Mouse (Mus musculus) midbrain, embryonic 16.5 days (tissue): ENCODE data around the gene Tubb1. TPM values are rescaled to one million over a fixed set of nuclear protein-coding genes. Genes with fewer than 3 reads are reported as not detected.

ENCODE experiments used
- ATAC-seq: fragments of 200-750 bp; cut with Nextera tagmentation; 2 replicates; pipeline ENCODE4 v1.8.0; 2017; ENCODE audit warnings: moderate TSS enrichment
- H3K27ac ChIP-seq: fragments of 300-500 bp; sonication (generic); 2 replicates; pipeline ENCODE4 v1.5.1; 2014; ENCODE audit warnings: mild to moderate bottlenecking, low read length, mixed read lengths
- H3K27me3 ChIP-seq: fragments of 300-500 bp; sonication (generic); 2 replicates; pipeline ENCODE4 v1.6.1; 2014; ENCODE audit warnings: low read depth, low read length, mixed read lengths; ENCODE audit not compliant: control insufficient read depth, insufficient read depth
- H3K36me3 ChIP-seq: fragments of 300-500 bp; sonication (generic); 2 replicates; pipeline ENCODE4 v1.6.1; 2014; ENCODE audit warnings: mild to moderate bottlenecking, low read length, moderate library complexity, mixed read lengths; ENCODE audit not compliant: control insufficient read depth, insufficient read depth
- H3K4me1 ChIP-seq: fragments of 300-500 bp; sonication (generic); 2 replicates; pipeline ENCODE4 v1.6.1; 2014; ENCODE audit warnings: mild to moderate bottlenecking, low read length, mixed read lengths; ENCODE audit not compliant: control insufficient read depth, insufficient read depth
- H3K4me2 ChIP-seq: fragments of 300-500 bp; sonication (generic); 2 replicates; pipeline ENCODE4 v1.6.1; 2014; ENCODE audit warnings: mild to moderate bottlenecking, low read length, mixed read lengths
- H3K4me3 ChIP-seq: fragments of 300-500 bp; sonication (generic); 2 replicates; pipeline ENCODE4 v1.5.1; 2014; ENCODE audit warnings: low read depth, mild to moderate bottlenecking, low read length, moderate library complexity, mixed read lengths
- H3K9ac ChIP-seq: fragments of 300-500 bp; sonication (generic); 2 replicates; pipeline ENCODE4 v1.6.1; 2014; ENCODE audit warnings: low read depth, low read length, mixed read lengths
- H3K9me3 ChIP-seq: fragments of 300-500 bp; sonication (generic); replicated peaks from 2 replicates; pipeline ENCODE4 v1.6.1; 2014; ENCODE audit warnings: mild to moderate bottlenecking, low read length, mixed read lengths; ENCODE audit not compliant: control insufficient read depth, poor library complexity, severe bottlenecking
- WGBS: fragments of 180-500 bp; shearing (Covaris S2); extraction: QIAGEN DNeasy Blood & Tissue Kit; methylation state at CpG from one replicate; pipeline ENCODE4 v1.1.7; 2014; 5-methylcytosine and 5-hydroxymethylcytosine counted together
- polyA plus RNA-seq: library from polyadenylated mRNA; unstranded; fragments of >200 nt; fragmentation: Nextera tagmentation; extraction: Ambion mirVana; gene quantifications from 2 replicates; pipeline ENCODE4 v1.2.1, GENCODE M21; 2015

Tubb1 gene
- polyA plus RNA-seq = 0.43 and 0.48 TPM in 2 replicates

DNA sequence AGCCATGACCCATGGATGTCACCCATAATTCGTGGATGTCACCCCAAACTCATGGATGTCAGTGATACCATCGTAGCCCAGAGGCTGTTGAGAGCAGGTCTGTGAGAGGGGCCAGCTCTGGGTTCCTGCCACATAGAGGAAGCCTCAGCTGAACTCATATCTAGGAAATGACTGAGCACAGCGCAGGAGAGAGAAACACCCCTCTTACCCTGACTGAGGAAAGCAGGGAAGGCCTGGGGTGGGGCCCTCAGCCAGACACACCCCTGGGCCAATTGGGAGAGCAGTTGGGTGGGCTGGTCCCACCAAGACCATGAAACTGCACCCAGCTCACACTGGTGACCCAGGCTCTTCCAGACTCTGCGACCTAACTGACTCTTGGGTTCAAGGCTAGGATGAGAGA lies at the start of gene Tubb1:
TSS of gene Tubb1 (plus strand) at position 343 of the 400 bp plus-strand sequence.
- H3K27ac ChIP-seq = no peak within 1 kb of the TSS
- no peaks in the 10 kb centered on the region for H3K27me3 ChIP-seq
- no peak for ATAC-seq
- H3K36me3 ChIP-seq = no peaks in the 10 kb centered on the region
- no peak within 1 kb of the TSS for H3K9ac ChIP-seq
- H3K9me3 ChIP-seq = no peaks in the 10 kb centered on the region
- 84% methylated on average over 4 of the region's 4 CpGs for WGBS
- no peaks in the 10 kb centered on the region for H3K4me1 ChIP-seq
- no peak within 1 kb of the TSS for H3K4me3 ChIP-seq
- no peak within 1 kb of the TSS for H3K4me2 ChIP-seq

GRCm38 (mm10) chr2:174410222-174410621 lies 40.3 kb upstream of the Tubb1 start:
- H3K4me3 ChIP-seq = no peak overlapping the region
- H3K9ac ChIP-seq = no peak overlapping the region
- no peak for ATAC-seq
- H3K4me1 ChIP-seq = no peaks in the 10 kb centered on the region
- H3K4me2 ChIP-seq = no peak overlapping the region
- H3K27me3 ChIP-seq = no peaks in the 10 kb centered on the region
- WGBS = 60% methylated on average over 2 of the region's 2 CpGs
- no peak overlapping the region for H3K27ac ChIP-seq
- no peaks in the 10 kb centered on the region for H3K36me3 ChIP-seq
- no peaks in the 10 kb centered on the region for H3K9me3 ChIP-seq

DNA sequence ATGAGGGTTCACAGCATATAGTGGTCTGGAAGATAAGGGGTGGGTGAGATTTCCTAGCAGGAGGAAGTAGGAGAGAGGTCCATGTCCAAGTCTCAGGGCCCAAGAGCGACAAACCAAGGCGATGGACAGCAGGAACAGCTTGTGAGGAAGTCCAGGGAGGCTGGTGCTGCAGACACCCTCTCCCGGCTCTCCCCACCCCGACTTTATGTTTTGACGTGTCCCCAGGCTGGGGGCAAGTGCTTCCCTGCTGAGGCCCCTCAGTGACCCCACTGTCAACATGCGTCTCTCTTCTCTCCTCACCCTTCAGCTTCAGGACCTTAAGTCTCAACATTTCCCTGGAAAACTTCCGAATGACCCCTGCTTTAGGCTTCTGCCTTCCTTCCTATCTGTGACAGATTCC lies 37.4 kb upstream of the Tubb1 start:
- no peaks in the 10 kb centered on the region for H3K27me3 ChIP-seq
- H3K27ac ChIP-seq = no peak overlapping the region
- no peak overlapping the region for H3K4me2 ChIP-seq
- ATAC-seq = no peak
- 87% methylated on average over 7 of the region's 7 CpGs for WGBS
- no peaks in the 10 kb centered on the region for H3K36me3 ChIP-seq
- no peaks in the 10 kb centered on the region for H3K9me3 ChIP-seq
- no peak overlapping the region for H3K9ac ChIP-seq
- peaks cover 7% of the 10 kb centered on the region for H3K4me1 ChIP-seq
- no peak overlapping the region for H3K4me3 ChIP-seq

- Histone ChIP-seq H3K4me2 (peak overlapping the region; percentile 87), H3K9ac (no peak overlapping the region), H3K9me3 (no peaks in the 10 kb centered on the region), H3K4me3 (peak overlapping the region; percentile 70), H3K27ac (no peak overlapping the region), H3K36me3 (no peaks in the 10 kb centered on the region), H3K27me3 (no peaks in the 10 kb centered on the region), H3K4me1 (peaks cover 7% of the 10 kb centered on the region)
- WGBS = 48% methylated on average over 18 of the region's 18 CpGs
- no peak; the same call in 1 of the 2 replicates for ATAC-seq
Measured at GRCm38 (mm10) chr2:174415001-174415730, 35.3 kb upstream of the Tubb1 start.

DNA sequence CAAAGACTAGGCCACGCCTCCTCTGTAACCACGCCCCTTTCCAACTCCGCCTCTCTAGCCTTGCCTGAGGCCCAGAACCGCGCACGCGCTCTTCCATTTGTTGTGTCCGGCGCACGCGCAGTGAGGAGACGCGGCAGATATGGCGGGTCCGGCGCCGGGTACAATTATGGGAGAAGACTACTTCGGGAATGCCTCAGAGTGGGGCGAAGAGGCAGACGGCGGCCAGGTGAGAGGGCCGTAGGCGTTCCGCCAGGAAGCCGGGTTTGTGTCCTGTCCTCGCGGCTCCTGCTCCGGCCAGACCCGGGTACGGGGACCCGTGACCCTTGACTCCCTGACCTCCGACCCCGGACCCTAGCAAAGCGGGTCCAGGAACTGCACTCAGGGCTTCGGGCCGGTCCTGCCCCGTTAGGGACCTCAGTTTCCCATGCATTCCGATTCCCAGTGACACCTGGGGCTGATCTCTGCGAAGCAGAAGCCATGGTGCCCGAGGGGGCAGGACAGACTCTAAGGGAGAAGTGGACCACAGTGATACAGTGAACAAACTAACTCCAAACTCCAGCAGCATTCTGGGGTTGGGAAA lies 34.7 kb upstream of the Tubb1 start, which contains the start of gene Nelfcd:
TSS of gene Nelfcd (plus strand) at position 74 of the 580 bp plus-strand sequence.
- WGBS = under 1% methylated on average over 40 of the region's 40 CpGs
- Histone ChIP-seq H3K4me1 (peaks cover 7% of the 10 kb centered on the region), H3K4me2 (peak within 1 kb of the TSS; percentile 87), H3K9me3 (no peaks in the 10 kb centered on the region), H3K9ac (peak within 1 kb of the TSS; percentile 82), H3K4me3 (peak within 1 kb of the TSS; percentile 70), H3K27me3 (no peaks in the 10 kb centered on the region), H3K27ac (no peak within 1 kb of the TSS), H3K36me3 (0 out of 2 replicates have a peak, but pooled peaks cover 2% of the 10 kb centered on the region)
- peak; percentile 94 for ATAC-seq

DNA sequence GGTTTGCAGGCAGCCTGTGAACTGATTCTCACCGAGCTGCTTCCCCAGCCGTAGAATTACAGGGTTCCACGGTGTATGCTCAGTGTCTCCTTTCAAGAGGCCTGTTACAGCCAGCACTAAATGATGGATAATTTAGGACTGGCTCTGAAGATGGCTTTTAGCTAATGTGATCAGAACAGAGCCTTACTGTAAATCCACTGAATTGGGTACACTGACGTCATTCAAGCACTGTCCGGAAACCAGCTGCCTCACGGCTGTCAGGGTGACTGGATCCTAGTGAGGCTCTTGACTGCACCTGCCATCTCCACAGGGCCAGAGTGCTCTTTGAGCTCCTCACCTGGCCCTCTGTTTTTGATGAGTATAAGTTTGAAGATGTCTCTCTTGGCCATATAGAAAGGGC lies 29.4 kb upstream of the Tubb1 start:
- ATAC-seq = no peak
- no peak overlapping the region for H3K9ac ChIP-seq
- 94% methylated on average over 6 of the region's 6 CpGs for WGBS
- peaks cover 19% of the 10 kb centered on the region; the same call in 1 of the 2 replicates for H3K36me3 ChIP-seq
- no peak overlapping the region for H3K4me3 ChIP-seq
- no peaks in the 10 kb centered on the region for H3K9me3 ChIP-seq
- no peak overlapping the region for H3K4me2 ChIP-seq
- H3K27me3 ChIP-seq = no peaks in the 10 kb centered on the region
- no peak overlapping the region for H3K27ac ChIP-seq
- peaks cover 5% of the 10 kb centered on the region for H3K4me1 ChIP-seq

- no peaks in the 10 kb centered on the region for H3K4me1 ChIP-seq
- no peaks in the 10 kb centered on the region for H3K9me3 ChIP-seq
- H3K4me3 ChIP-seq = no peak overlapping the region
- H3K36me3 ChIP-seq = peaks cover 36% of the 10 kb centered on the region
- H3K27ac ChIP-seq = no peak overlapping the region
- ATAC-seq = no peak
- 92% methylated on average over 11 of the region's 11 CpGs for WGBS
- H3K4me2 ChIP-seq = no peak overlapping the region
- H3K9ac ChIP-seq = no peak overlapping the region
- H3K27me3 ChIP-seq = no peaks in the 10 kb centered on the region
Measured at GRCm38 (mm10) chr2:174424301-174425085, 26.0 kb upstream of the Tubb1 start.

- H3K36me3 ChIP-seq = peaks cover 34% of the 10 kb centered on the region
Measured at GRCm38 (mm10) chr2:174426856-174427255, 23.6 kb upstream of the Tubb1 start.

More at GRCm38 (mm10) chr2:174426856-174427255, 23.6 kb upstream of the Tubb1 start:
- H3K9me3 ChIP-seq = no peaks in the 10 kb centered on the region
- no peak overlapping the region for H3K9ac ChIP-seq
- H3K4me2 ChIP-seq = no peak overlapping the region
- H3K27ac ChIP-seq = no peak overlapping the region
- no peaks in the 10 kb centered on the region for H3K27me3 ChIP-seq
- no peak overlapping the region for H3K4me3 ChIP-seq
- WGBS = 92% methylated on average over 12 of the region's 12 CpGs
- no peaks in the 10 kb centered on the region for H3K4me1 ChIP-seq
- ATAC-seq = no peak
